Mouse (Mus musculus) right cerebral cortex, postnatal 25 days (tissue): ENCODE measurements around the gene Nkpd1.

ENCODE experiments used
- DNase-seq: peaks from one replicate; pipeline ENCODE4 v3.0.0; 2022

The Nkpd1 gene

DNA sequence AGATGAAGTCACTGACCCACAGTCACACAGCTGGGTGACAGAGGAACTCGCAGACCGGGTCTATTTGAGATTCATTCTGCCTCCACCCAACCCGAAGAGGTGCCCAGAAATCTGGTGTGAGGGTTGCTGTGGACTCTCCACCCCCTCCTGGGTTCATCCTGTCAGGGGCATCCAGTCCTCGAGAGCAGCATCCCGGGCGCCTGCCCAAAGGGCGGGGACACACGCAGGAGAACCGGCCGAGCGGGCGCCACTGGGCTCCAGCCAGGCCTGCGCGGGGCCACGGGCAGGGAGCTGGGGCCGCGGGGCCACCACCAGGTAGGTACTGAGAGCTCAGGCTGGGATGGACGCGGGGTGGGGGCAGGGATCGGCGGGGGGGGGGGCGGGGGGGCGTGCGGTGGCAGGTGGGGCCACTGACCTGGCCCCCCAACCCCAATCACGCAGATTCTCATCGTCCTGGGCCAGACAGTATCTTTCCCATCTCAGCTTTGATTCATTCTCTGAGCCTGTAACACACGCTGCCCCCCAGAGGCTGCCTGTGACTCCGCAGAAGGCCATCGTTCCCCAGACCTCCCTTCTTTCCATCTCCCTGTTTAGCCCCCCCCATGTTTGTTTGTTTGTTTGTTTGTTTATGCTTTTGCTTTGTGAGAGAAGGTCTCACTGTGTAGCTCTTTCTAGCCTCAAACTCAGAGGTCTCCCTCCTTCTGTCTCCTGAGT lies at the start of gene Nkpd1:
Gene Nkpd1 (plus strand): TSS at position 187 of the 714 bp plus-strand sequence.
- no peak for DNase-seq

DNA sequence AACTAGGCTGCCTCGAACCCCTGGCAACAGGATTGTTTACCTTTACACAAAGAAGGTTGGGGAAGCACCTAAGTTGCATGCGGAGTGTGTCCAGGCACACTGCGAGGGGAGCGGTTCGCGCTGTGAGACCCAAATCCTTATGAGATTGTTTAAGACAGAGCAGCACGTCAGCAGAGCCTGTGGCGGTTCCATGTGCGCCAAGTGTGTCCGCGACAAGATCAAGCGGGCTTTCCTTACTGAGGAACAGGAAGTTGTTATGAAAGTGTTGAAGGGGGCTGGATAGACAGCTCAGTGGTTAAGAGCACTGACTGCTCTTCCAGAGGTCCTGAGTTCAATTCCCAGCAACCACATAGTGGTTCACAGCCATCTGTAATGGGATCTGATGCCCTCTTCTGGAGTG lies 49.4 kb upstream of the Nkpd1 start:
- no peak for DNase-seq

DNA sequence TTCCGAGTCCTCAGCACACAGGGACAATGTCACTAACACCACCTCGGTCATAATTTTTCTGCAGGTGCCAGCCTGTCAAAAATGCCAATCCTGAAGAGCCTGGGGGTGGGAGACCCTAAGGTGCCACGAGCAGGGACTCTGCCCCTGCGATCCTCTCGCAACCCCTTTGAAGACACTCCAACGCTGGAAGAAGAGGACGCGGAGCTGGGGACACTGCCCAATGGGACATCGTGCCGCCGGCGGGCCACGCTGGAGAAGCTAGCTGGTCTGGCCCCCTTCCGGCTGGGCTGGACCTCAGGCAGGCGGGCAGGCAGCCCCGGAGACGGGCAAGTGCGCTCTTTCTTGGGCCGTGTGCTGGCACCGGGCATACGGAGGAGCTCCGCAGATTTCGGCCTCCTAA lies 48.2 kb upstream of the Nkpd1 start:
- DNase-seq: no peak

DNA sequence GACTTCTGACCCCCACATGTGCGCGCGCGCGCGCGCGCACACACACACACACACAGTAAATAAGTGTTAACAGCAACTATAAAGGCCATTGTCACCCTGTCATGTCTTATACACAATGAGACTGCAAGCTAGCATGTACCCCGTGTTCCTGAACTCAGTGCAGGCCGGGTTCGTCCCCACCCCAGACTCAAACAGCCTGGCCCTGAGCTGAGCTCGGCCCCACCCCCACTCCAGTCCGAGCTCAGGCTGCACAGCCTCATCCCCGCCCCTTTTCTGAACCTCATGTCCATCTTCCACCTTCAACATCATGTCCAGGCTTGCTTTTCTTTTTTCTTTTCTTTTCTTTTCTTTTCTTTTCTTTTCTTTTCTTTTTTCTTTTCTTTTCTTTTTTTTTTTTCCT lies 47.3 kb upstream of the Nkpd1 start:
- no peak for DNase-seq

DNA sequence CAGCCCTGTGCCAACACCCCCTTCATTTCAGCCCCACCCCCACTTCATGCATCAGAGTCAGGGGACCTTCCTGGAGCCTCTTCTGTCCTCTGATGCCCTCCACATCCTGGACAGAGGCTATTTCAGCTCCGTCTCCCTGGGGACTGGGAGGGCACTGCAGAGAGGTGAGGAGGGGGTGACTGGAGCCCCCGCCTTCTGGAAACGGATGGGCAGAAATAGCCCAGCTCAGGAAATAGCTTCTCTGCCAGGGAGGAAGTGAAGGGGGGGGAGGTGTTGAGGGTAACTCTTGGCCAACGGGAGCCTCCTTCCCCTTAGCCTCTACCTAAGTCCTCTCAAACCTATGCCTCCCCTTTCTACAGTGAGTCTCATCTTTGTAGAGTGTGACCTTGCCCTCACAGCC lies 45.2 kb upstream of the Nkpd1 start:
- DNase-seq: no peak

DNA sequence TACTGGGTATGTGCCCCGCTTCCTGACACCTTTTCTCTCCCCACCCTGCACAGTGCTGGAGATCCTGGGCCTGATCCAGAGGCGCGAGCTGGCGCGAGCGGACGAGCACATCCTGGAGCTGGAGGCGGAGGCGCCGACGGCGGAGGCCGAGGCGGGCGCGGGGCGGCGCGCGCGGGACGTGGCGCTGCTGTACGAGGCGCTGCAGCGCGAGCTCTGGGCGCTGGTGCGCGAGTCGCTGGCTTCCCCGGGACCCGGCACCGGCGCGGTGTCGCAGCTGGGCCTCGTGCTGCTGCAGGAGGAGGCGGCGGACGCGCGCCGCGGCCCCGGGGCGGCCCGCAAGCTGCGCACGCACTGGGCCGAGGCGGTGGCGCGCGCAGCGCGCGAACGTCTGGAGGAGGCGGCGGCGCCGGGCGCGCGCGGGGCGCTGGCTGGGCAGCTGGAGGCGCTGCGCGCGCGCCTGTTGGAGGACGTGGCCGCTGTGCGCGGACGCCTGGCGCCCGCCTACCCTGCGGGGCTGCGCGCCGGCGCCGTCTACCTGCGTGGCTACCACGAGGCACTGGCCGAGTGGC lies 43.7 kb upstream of the Nkpd1 start:
- peak; percentile 88 for DNase-seq

DNA sequence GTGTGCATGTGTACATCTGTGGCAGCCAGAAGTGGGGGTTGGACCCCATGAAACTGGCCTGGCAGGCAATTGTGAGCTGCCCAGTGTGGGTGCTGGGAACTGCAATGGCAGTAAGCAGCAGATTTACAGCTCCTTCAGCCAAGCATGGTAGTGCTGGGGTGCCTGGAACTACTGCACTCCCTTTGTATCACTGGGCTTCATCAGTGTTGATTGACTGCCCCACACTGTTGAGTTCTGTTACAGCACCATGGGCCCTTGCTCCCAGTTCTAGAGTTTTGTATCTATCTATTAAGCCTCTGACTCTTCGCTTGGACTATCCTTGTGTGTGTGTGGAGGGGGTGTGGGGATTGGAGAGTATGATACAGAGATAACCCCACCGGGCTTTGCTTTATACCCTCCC lies 40.6 kb upstream of the Nkpd1 start:
- DNase-seq: no peak

DNA sequence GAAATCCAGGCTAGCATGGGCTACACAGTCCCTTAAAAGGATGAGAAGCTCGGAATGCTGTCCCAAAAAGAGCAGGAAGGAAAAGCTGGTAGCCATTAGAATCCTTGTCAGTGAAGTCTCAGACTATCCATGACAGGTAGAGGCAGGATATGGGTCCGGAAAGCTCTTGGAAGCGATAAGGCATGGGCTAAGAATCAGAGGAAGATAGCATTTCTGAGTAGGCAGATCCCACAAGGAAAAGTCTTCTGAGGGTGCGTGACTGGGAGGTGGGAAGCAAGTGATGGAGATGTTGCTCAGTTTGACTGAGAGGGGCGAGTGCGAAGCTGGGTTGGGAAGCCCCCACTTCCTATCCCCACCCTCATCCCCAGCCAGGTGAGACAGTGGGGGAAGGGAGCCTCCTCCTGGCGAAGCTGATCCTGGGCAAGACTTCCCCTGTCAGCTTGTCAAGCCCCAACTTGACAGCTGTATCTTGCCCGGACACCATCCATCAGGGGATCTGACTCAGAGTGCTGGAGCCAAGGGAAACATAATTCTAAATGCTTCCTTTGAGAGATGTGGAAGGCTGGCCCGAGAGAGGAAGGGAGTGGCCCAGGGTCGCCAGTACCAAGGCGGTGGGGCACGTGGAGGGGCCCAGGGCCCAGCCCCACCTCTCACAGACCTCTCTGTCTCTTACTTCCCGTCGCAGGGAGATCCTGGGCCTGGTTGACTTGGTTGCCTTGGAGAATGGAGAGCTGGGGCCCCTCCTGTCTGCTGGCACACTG lies 39.8 kb upstream of the Nkpd1 start:
- DNase-seq: no peak

DNA sequence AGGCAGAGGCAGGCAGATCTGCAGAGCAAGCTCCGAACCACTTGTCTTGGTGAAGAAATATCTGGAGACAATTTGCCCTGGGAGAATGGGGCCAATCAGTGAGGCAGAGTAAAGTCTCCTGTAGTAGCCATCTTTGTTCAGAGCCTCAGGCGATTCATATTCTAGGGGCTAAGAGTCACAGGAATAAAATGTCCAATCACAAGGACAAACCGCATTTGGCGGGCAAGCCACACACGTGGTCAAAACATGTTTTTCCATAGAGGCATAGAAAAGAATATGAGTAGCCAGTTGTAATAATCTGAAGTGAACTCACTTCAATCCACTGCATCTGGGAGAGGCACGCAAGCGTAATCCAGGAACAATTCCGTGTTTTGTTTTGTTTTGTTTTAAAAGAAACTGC lies 34.4 kb upstream of the Nkpd1 start:
- DNase-seq: no peak

DNA sequence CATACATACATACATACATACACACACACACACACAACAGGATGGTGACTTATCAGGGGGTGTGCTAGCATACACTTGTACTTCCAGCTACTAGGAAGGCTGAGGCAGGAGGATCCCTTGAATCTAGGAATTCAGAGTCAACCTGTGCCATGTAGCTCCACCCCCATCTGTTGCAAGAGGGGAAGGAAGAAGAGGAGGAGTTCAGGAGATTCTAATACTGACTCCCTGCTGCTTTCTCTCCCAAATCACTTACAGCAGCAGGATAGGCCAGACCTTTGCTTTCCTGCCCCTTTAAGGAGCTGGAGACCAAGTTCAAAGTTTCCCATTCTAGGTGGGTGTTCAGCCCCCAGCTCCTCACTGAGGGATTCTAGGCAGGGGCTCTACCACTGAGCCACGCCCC lies 32.1 kb upstream of the Nkpd1 start:
- DNase-seq: no peak

DNA sequence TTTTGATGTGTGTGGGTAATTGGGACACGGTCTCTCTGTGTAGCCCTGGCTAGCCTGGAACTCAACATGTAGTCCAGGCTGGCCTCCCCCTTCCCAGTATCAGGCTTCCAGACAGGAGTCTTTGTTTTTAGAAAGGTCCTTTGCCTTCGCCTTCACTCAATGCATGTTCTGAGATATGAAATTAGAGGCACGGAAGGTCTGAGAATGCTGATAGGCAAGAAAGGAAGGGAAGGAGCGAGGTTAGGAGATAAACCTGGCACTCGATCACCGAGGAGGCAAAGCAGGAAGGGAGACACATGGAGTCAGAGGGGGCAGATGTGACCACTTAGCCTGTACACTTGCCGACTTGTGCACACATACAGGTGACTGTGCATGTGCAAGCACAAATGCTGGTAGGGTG lies 31.1 kb upstream of the Nkpd1 start:
- no peak for DNase-seq

DNA sequence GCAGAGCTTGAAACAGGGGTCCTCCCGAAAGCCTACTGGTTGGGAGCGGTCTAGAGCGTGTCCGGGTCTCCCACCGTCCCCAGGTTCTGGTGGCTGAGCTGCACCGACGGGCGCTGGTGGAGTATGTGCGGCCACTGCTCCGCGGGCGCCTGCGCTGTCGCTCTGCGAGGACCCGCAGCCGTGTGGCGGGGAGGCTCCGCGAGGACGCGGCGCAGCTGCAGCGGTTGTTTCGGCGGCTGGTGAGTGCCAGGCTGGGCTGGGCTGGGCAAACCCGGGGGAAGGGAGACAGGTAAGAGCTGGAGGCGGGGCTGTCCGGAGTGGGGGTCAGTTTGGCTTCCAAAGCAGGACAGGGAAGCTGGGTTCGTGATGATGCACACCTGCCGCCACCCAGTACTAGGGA lies 28.1 kb upstream of the Nkpd1 start:
- DNase-seq: peak; percentile 36

DNA sequence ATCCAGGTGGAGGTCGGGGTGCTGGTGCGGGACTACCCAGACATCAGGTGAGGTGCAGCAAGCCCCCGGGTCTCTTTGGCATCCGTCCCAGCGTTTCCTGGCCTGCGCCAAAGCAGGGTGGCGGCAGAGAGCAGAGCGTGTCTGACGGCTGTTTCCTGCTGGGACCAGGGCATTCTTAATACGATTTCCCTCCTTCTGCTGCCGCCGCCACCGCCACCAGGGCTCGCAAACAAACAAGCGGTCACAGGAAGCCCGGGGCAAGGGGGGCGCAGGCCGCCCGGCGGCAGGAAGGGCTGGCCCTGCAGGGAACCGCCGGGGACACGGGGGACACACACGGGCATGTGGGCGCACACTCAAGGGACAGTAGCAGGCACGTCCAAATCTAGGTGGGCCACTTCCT lies 25.9 kb upstream of the Nkpd1 start:
- DNase-seq: no peak

DNA sequence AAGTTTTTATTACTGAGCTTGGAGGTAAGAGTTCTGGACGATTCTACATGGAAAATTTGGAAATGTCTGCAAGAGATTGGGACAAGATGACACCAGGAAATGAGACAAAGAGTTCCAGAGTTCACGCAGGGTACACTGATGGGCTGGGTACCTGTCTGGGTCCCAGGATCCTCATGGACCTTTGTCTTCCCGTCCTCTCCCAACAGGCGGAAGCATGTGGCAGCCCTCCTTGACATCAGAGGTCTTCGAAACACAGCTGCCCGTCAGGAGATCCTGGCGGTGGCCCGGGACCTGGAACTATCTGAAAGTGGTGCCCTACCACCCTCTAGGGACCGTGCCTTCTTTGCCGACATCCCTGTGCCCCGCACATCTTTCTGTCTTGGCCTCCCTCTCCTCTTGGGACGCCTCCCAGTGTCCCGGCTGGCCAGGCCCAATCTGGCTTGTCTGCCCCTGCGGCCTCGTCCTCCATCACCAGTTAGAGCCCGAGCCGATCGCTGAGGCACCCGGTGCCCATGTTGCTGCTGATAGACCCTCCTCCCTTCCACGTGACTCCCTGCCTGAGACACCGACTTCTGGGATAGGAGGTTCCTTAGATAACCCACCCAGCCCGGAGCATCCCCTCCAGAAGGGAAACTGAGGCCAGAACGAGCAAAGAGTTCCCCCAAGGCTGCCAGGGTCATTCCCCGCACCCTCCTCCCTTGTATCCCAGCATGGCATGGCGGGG lies 22.7 kb upstream of the Nkpd1 start:
- no peak for DNase-seq

DNA sequence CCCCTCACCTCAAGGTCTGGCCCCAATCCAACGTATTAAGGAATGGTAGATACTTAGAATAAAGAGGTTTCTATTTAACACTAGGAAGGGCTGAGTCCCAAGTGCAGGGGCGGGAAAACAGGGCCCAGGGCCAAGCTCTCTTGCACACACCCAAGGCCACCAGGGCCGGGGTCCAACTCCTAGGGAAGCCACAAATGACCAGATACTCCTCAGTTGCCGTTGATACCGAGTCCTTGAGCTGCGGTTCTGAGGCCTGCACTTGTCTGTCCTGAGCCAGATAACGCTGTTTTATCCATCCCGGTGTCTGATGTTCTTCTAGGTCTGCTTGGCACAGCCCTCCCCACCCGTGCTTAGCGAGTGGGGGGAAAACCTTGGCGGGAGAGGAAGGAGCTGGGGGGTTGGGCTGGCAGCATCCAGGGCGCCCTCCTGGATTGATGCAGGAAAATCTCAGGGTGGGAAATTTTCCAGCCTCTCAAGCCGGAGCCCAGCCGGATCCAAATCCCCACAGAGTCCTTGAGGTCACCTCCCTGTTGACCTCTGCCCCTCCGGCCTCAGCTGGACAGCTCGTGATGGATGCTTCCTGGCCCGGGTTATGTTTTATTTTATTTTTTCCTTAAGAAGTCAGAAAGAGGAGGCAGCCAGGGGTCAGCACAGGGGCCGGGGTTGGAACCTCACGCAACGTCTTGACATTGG lies 22.0 kb upstream of the Nkpd1 start:
- DNase-seq: no peak

DNA sequence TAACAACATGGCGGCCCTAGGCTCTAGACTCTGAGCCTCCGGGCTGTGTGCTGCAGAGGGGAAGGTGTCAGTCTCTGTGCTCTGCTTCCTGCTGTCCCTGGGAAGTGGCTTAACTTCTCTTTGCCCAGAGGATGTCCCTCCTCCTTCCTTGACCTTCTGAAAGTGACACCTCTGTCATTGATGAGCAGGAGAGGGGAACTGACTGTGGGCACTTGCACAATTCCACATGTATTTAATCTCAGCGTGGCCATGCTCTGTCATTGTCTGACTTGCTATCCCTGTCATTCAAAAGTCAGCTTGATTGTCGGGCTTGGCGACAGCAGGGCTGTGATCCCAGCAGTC lies 21.5 kb upstream of the Nkpd1 start:
- DNase-seq: no peak

DNA sequence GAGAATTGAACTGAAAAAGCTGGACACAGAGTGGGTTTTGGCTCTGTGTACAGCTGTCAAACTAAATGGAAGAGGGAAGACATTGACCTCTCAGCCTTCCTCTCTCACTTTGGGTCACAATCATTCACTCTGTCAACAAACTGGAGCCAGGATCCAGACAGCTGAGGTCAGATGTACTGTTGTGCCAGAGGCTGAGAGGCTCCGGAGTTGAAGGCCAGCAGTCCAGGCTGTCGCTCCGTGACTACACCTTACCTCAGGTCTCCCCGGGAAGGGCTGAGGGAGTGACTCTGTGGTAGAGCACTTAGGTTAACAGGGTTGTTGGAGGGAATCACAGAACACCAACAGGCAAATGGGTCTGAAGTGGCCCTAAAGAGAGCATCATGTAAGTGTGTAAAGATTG lies 19.3 kb upstream of the Nkpd1 start:
- no peak for DNase-seq

DNA sequence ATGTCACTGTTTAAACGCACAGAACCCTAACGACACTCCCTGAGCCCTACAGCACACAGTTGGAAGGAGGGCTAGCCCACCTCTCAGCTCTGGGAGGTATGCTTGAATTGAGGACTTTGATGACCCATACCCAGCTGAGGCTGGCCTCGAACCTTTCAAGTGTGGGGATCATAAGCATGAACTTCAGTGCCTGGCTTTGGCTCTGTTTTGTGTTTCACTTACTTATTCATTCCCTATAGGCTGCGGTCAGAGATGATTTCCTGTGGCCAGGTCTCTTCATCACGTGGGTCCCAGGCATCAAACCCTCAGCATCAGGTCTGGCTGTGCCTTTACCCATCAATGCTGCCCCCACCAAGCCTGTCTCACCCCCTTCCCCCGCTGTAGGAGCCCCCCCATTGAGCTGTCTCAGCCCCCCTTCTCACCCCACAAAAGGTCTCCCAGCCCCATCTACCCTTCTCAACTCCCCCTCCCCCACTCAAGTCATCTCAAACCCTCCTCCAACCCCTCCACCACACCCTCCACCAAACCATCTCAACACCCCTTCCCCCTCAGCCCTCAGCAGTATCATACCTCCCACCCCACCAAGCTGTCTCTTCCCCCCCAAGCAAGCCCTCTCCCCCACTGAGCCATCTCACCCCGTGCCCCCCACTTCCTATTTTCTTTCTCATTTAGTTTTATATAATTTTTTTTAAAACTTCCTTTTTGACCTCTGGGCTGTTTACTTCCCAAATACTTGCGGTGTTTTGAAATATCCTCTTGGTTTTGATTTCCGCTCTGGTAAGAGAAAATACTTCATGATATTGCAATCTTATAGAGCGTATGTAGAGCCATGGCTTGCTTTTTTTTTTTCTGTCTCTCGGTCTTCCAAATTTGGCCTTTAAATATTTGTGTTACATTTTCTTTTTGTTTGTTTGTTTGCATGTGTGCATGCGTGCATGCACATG lies 16.9 kb upstream of the Nkpd1 start:
- DNase-seq: no peak

DNA sequence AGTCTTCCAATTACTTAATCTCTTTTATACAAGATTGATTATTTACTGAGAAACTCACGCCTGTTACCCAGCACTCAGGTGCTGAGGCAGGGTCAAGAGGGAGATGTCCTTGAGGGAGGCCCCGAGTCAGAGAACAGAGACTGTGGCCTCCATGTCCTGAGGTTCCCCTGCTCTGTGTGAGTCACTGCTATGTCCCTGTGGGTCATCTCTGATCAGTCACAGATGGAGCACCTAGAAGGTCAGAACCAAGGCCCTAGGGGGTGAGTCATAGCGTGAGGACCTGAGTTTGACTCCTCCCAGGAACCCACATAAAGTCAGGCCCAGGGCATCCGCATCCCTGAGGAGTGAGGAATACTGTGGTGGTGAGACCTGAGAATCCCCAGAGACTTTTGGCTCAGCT lies 16.0 kb upstream of the Nkpd1 start:
- no peak for DNase-seq

DNA sequence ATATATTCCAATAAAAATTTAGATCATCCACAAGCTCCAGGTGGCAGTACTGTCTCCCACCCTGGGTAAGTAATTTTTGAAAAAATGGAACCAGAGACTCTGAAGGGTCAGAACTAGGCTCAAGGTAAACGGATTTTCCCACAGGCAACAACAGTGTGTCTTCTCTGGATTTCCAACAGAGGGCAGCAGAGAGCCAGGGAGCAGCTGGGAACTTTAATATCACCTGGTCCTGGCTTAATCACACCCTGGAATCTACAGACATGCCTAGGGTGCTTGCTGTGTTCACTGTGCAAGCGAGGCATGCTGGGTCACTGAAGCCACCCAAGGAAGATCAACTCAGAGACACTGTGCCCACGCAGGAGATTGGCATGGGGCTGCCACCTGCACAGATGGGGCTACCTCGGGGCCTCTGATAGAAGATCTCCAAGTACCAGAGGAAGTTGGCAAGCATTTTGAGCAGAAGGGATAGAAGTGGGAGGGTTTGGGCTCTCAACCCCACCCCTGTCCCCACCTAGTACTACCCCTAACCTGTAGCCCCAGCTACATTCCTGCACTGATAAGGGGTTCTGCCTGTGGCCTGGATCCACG lies 14.1 kb upstream of the Nkpd1 start:
- DNase-seq: no peak

DNA sequence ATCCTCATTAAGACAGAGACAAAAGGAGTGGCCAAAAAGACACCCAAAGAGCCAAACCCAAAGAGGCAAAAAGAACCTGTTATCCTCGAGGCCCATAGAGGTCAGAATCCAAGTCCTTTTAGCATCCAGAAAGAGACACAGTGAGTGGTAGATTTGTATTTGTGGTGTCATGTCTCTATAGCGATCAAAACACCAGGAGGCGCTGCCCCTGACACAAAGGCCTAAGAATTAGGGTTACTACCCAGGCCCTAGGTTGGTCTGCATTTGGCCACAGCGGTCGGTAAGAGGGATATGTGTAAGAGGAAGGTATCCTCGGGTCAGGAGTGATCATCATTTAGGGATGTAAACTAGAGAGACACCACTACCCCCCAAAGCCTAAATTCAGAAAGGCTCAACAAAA lies 11.3 kb upstream of the Nkpd1 start:
- DNase-seq: no peak
